ENCODE assay signal across 7 mouse cellular contexts in the genomic region with DNA sequence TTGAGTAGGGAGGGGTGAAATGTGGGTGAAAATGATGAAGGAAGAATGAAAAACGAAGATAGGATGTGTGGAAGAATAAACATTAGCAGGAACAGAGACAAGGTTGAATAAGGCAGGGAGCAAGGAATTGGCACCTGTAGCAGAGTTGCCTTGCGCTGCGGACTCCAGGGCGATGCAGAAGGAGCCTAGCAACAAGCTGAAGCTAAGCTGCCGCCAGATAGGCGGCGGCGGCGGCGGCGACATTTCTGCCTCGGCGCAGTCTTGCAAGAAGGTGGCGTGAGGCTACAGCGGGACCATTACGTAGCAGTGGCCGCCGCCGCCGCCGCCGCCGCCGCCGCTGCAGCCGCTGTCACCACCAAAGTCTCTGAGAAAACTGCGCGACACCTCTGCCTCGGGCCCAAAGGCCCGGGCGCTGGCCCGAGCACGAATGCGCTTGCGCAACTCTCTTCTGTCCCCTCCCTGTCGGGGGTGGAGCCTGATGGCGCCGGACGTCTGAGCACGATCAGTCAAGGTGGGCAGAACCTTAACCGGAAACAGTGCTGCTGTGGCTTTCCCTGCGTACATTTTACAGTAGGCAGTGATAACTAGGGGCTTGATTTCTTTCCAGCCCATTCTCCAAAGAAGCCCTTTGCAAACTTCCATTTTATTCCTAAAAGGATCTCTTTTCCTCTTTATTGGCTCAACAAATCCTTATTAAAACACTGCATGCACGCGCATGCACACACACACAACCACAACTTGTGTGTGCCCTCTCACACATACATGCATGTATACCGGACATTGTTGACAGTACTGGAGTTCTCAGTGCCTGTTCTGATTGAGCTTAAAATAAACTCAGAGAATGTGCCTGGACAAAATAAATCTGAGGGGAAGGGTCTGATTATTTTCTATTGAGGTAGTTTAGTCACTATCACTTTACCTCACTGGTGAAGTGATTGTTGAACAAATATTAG. TPM values are rescaled to one million over a fixed set of nuclear protein-coding genes. Genes with fewer than 3 reads are reported as not detected.
DNase-seq lines count a peak whose midpoint lies in the region; ATAC-seq lines count a peak whose summit lies in the region.

A gene (minus strand): TSS at position 424 of the 953 bp plus-strand sequence.

- WGBS in embryonic facial prominence, embryonic 10.5 days, result 17% methylated on average over 45 of the region's 45 CpGs
- WGBS in limb, embryonic 10.5 days, result 20% methylated on average over 45 of the region's 45 CpGs
- 28% methylated on average over 45 of the region's 45 CpGs for WGBS in midbrain, embryonic 13.5 days

- peaks cover 6% of the 10 kb centered on the region; the same call in 1 of the 2 replicates for H3K27me3 ChIP-seq in embryonic facial prominence, embryonic 10.5 days (replicated peaks; ENCODE audit: low read depth, poor library complexity, severe bottlenecking)
- peaks cover 19% of the 10 kb centered on the region for H3K27me3 ChIP-seq in limb, embryonic 10.5 days (ENCODE audit: low read depth, poor library complexity, severe bottlenecking)
- no peaks in the 10 kb centered on the region for H3K27me3 ChIP-seq in midbrain, embryonic 13.5 days

- peaks cover 4% of the 10 kb centered on the region; the same call in 1 of the 2 replicates for H3K4me1 ChIP-seq in embryonic facial prominence, embryonic 10.5 days
- H3K4me1 ChIP-seq in limb, embryonic 10.5 days, result no peaks in the 10 kb centered on the region
- H3K4me1 ChIP-seq in midbrain, embryonic 13.5 days (replicated peaks), result peaks cover 12% of the 10 kb centered on the region

- H3K4me3 ChIP-seq in embryonic facial prominence, embryonic 10.5 days, result peak within 1 kb of the TSS; percentile 61
- peak within 1 kb of the TSS; percentile 57 for H3K4me3 ChIP-seq in limb, embryonic 10.5 days
- H3K4me3 ChIP-seq in midbrain, embryonic 13.5 days (replicated peaks), result peak within 1 kb of the TSS; percentile 51

- peak within 1 kb of the TSS; percentile 72 for H3K27ac ChIP-seq in embryonic facial prominence, embryonic 10.5 days (replicated peaks)
- H3K27ac ChIP-seq in limb, embryonic 10.5 days, result peak within 1 kb of the TSS; percentile 72
- peak within 1 kb of the TSS; percentile 69; the same call in 1 of the 2 replicates for H3K27ac ChIP-seq in midbrain, embryonic 13.5 days

- peak; percentile 89 for DNase-seq in adrenal gland, postnatal 10 days
- DNase-seq in embryonic facial prominence, embryonic 10.5 days (ENCODE audit: low spot score), result peak; percentile 87
- DNase-seq in kidney, adult 11 months, result peak; percentile 85
- peak; percentile 80 for DNase-seq in limb, embryonic 10.5 days (ENCODE audit: low spot score)
- peak; percentile 72 for DNase-seq in spleen, adult 12 weeks (ENCODE audit: low spot score)

- H3K4me2 ChIP-seq in midbrain, embryonic 13.5 days (replicated peaks), result peak within 1 kb of the TSS; percentile 53

- H3K36me3 ChIP-seq in embryonic facial prominence, embryonic 10.5 days (replicated peaks), result 0 out of 2 replicates have a peak, but pooled peaks cover 3% of the 10 kb centered on the region
- peaks cover 6% of the 10 kb centered on the region; the same call in 1 of the 2 replicates for H3K36me3 ChIP-seq in limb, embryonic 10.5 days
- H3K36me3 ChIP-seq in midbrain, embryonic 13.5 days, result 0 out of 2 replicates have a peak, but pooled peaks cover 3% of the 10 kb centered on the region

- no peaks in the 10 kb centered on the region for H3K9me3 ChIP-seq in embryonic facial prominence, embryonic 10.5 days
- H3K9me3 ChIP-seq in limb, embryonic 10.5 days (replicated peaks), result no peaks in the 10 kb centered on the region
- H3K9me3 ChIP-seq in midbrain, embryonic 13.5 days, result no peaks in the 10 kb centered on the region

- peak within 1 kb of the TSS; percentile 57 for H3K9ac ChIP-seq in midbrain, embryonic 13.5 days (replicated peaks)

- ATAC-seq in granulocyte monocyte progenitor cell, adult 5-6 weeks (replicated peaks; ENCODE audit: poor library complexity, severe bottlenecking), result peak; percentile 96
- peak; percentile 97 for ATAC-seq in midbrain, embryonic 13.5 days

RNA-seq across cellular contexts. Expression of the gene that starts here (rescaled TPM):
- 10 to 100 TPM; 22.7 to 26.3 TPM for total RNA-seq in adrenal gland, postnatal 10 days (2021)
- 1.5 and 1.6 TPM in 2 replicates for polyA plus RNA-seq in embryonic facial prominence, embryonic 10.5 days (2016; fragmentation: Nextera tagmentation; extraction: Ambion mirVana)
- total RNA-seq in granulocyte monocyte progenitor cell, adult 5-6 weeks (2014; fragmentation: Nextera tagmentation), result 12.1 and 13.0 TPM in 2 replicates
- 5.3 TPM in 2 replicates for total RNA-seq in granulocyte monocyte progenitor cell, adult 5-6 weeks (2017)
- polyA plus RNA-seq in limb, embryonic 10.5 days (2016; fragmentation: Nextera tagmentation; extraction: Ambion mirVana), result 1.1 and 1.7 TPM in 2 replicates
- 11.3 and 14.2 TPM in 2 replicates for polyA plus RNA-seq in midbrain, embryonic 13.5 days (2015; fragmentation: Nextera tagmentation; extraction: Ambion mirVana)

Comparison
In these comparisons a context has a peak if more than half of its experiments do, and no peak if none do; other contexts are left out.
1. Peak in every context shown above with its lines: DNase-seq, ATAC-seq, H3K4me3 ChIP-seq and H3K27ac ChIP-seq.